Mouse (Mus musculus) liver, embryonic 14.5 days (tissue): ENCODE results near the gene Tmem248. TPM values are rescaled to one million over a fixed set of nuclear protein-coding genes. Genes with fewer than 3 reads are reported as not detected.

Source experiments
- ATAC-seq: fragments of 200-750 bp; cut with Nextera tagmentation; 2 replicates; pipeline ENCODE4 v1.8.0; 2017; ENCODE audit warnings: moderate number of reproducible peaks, mild to moderate bottlenecking, moderate library complexity; ENCODE audit not compliant: insufficient read depth
- DNase-seq, 3 experiments: peaks; one replicate each; pipeline ENCODE4 v3.0.0-alpha.2; 2012 to 2013; ENCODE audit warnings: low read depth in 3 of 3, low spot score in 3 of 3
- H3K27ac ChIP-seq: fragments of 300-500 bp; sonication (generic); 2 replicates; pipeline ENCODE4 v1.5.1; 2014; ENCODE audit warnings: moderate library complexity, mild to moderate bottlenecking, control low read depth, inconsistent platforms
- H3K27me3 ChIP-seq: fragments of 300-500 bp; sonication (generic); 2 replicates; pipeline ENCODE4 v1.6.1; 2014; ENCODE audit warnings: mild to moderate bottlenecking, low read length, moderate library complexity; ENCODE audit not compliant: control insufficient read depth, insufficient read depth
- H3K36me3 ChIP-seq: fragments of 300-500 bp; sonication (generic); replicated peaks from 2 replicates; pipeline ENCODE4 v1.6.1; 2014; ENCODE audit warnings: low read depth; ENCODE audit not compliant: control insufficient read depth, insufficient read depth
- H3K4me1 ChIP-seq, 2 experiments: fragments of 200-500 bp in 1 of 2; fragments of 300-500 bp in 1 of 2; sonication (generic) in 1 of 2; replicated peaks; 2 replicates each; pipeline ENCODE4 v1.6.1; 2012 to 2014; ENCODE audit warnings: antibody characterized with exemption in 1 of 2, inconsistent platforms in 1 of 2, low read length in 1 of 2; ENCODE audit not compliant: control insufficient read depth in 2 of 2, insufficient read depth in 2 of 2
- H3K4me2 ChIP-seq: fragments of 300-500 bp; sonication (generic); 2 replicates; pipeline ENCODE4 v1.6.1; 2014; ENCODE audit warnings: low read depth, mild to moderate bottlenecking, control low read depth, moderate library complexity
- H3K4me3 ChIP-seq, 2 experiments: fragments of 200-500 bp in 1 of 2; fragments of 300-500 bp in 1 of 2; sonication (generic) in 1 of 2; 2 replicates each; pipeline ENCODE4 v1.5.1; 2012 to 2014; ENCODE audit warnings: low read depth in 2 of 2, low read length in 2 of 2, mild to moderate bottlenecking in 2 of 2, control low read depth in 1 of 2, inconsistent platforms in 1 of 2, moderate library complexity in 1 of 2; ENCODE audit not compliant: insufficient read depth in 1 of 2
- H3K9ac ChIP-seq: fragments of 300-500 bp; sonication (generic); replicated peaks from 2 replicates; pipeline ENCODE4 v1.6.1; 2014; ENCODE audit warnings: mild to moderate bottlenecking, control low read depth, moderate library complexity
- H3K9me3 ChIP-seq: fragments of 300-500 bp; sonication (generic); 2 replicates; pipeline ENCODE4 v1.6.1; 2016; ENCODE audit warnings: low read length, mixed read lengths; ENCODE audit not compliant: control insufficient read depth
- CTCF ChIP-seq: IDR thresholded peaks from 2 replicates; pipeline ENCODE4 v1.5.1; 2016; ENCODE audit warnings: antibody characterized with exemption, low read depth, control low read depth
- EP300 ChIP-seq: IDR thresholded peaks from 2 replicates; pipeline ENCODE4 v1.6.1; 2016; ENCODE audit warnings: antibody characterized with exemption, low read depth
- WGBS: fragments of 180-500 bp; shearing (Covaris S2); extraction: QIAGEN DNeasy Blood & Tissue Kit; methylation state at CpG from one replicate; pipeline ENCODE4 v1.1.7; 2014; ENCODE audit not compliant: insufficient replicate concordance; 5-methylcytosine and 5-hydroxymethylcytosine counted together
- polyA plus RNA-seq, 2 experiments: library from polyadenylated mRNA; depleted of rRNA in 1 of 2; stranded (reverse) in 1 of 2; unstranded in 1 of 2; fragments of >200 nt; fragmentation: Nextera tagmentation in 1 of 2; extraction: Ambion mirVana in 1 of 2; gene quantifications; 2 replicates each; pipeline versions ENCODE4 v1.2.1 to v1.2.3; 2012 to 2014

The Tmem248 gene
- polyA plus RNA-seq, 2 experiments: 14.1 to 25.4 TPM

GRCm38 (mm10) chr5:130239236-130239635 is 22.4 kb downstream of the Tmem248 start:
- H3K4me1 ChIP-seq: no peaks in the 10 kb centered on the region
- no peak overlapping the region for H3K4me2 ChIP-seq
- H3K9ac ChIP-seq: no peak overlapping the region
- WGBS: 87% methylated on average over 7 of the region's 7 CpGs
- peaks cover 86% of the 10 kb centered on the region for H3K36me3 ChIP-seq
- H3K4me3 ChIP-seq: no peak overlapping the region
- H3K9me3 ChIP-seq: no peaks in the 10 kb centered on the region
- DNase-seq (no peak), ATAC-seq (no peak)
- no peak overlapping the region for H3K27ac ChIP-seq
- H3K27me3 ChIP-seq: no peaks in the 10 kb centered on the region
- TF ChIP-seq CTCF: no peak
- TF ChIP-seq EP300: no peak

GRCm38 (mm10) chr5:130239856-130240255 is 23.0 kb downstream of the Tmem248 start:
- Histone ChIP-seq H3K36me3 (peaks cover 86% of the 10 kb centered on the region), H3K4me1 (no peaks in the 10 kb centered on the region), H3K9me3 (no peaks in the 10 kb centered on the region), H3K4me2 (no peak overlapping the region), H3K27ac (no peak overlapping the region), H3K4me3 (no peak overlapping the region), H3K9ac (no peak overlapping the region), H3K27me3 (no peaks in the 10 kb centered on the region)
- 86% methylated on average over 2 of the region's 2 CpGs for WGBS
- DNase-seq: no peak
- no peak for ATAC-seq
- no peak for TF ChIP-seq EP300
- TF ChIP-seq CTCF: no peak

- Histone ChIP-seq H3K4me3 (no peak overlapping the region), H3K9ac (no peak overlapping the region), H3K27ac (no peak overlapping the region), H3K9me3 (no peaks in the 10 kb centered on the region), H3K4me2 (no peak overlapping the region), H3K36me3 (peaks cover 87% of the 10 kb centered on the region), H3K4me1 (no peaks in the 10 kb centered on the region), H3K27me3 (no peaks in the 10 kb centered on the region)
- DNase-seq (no peak), ATAC-seq (no peak)
- no peak for TF ChIP-seq EP300
- TF ChIP-seq CTCF: no peak
- WGBS: 84% methylated on average over 12 of the region's 12 CpGs
These were observed 24.5 kb downstream of the Tmem248 start for GRCm38 (mm10) chr5:130241426-130241825.

- 68% methylated on average over 5 of the region's 5 CpGs for WGBS
- H3K4me3 ChIP-seq: no peak overlapping the region
- H3K4me1 ChIP-seq: no peaks in the 10 kb centered on the region
- ATAC-seq (no peak), DNase-seq (no peak)
- no peak overlapping the region for H3K9ac ChIP-seq
- no peak for TF ChIP-seq EP300
- no peak for TF ChIP-seq CTCF
- H3K36me3 ChIP-seq: peaks cover 95% of the 10 kb centered on the region
- no peak overlapping the region for H3K4me2 ChIP-seq
- H3K27ac ChIP-seq: no peak overlapping the region
- no peaks in the 10 kb centered on the region for H3K9me3 ChIP-seq
- H3K27me3 ChIP-seq: no peaks in the 10 kb centered on the region
These were observed 30.9 kb downstream of the Tmem248 start for GRCm38 (mm10) chr5:130247823-130248222.

GRCm38 (mm10) chr5:130254164-130255016 is 37.5 kb downstream of the Tmem248 start:
- H3K27me3 ChIP-seq: no peaks in the 10 kb centered on the region
- H3K4me3 ChIP-seq: peak overlapping the region; percentile 90 to 91
- WGBS: 4% methylated on average over 19 of the region's 19 CpGs
- DNase-seq (peak in 2 of 3 experiments; percentile 51 to 67), ATAC-seq (no peak)
- H3K4me1 ChIP-seq: peaks cover 5 to 21% of the 10 kb centered on the region in 2 experiments
- H3K4me2 ChIP-seq: peak overlapping the region; percentile 99
- no peaks in the 10 kb centered on the region for H3K9me3 ChIP-seq
- H3K9ac ChIP-seq: peak overlapping the region; percentile 93
- TF ChIP-seq CTCF (peak; percentile 55), EP300 (no peak)
- peak overlapping the region; percentile 65 for H3K27ac ChIP-seq
- peaks cover 43% of the 10 kb centered on the region for H3K36me3 ChIP-seq
